14 mouse cellular contexts compared by ENCODE assay signal in the genomic region with DNA sequence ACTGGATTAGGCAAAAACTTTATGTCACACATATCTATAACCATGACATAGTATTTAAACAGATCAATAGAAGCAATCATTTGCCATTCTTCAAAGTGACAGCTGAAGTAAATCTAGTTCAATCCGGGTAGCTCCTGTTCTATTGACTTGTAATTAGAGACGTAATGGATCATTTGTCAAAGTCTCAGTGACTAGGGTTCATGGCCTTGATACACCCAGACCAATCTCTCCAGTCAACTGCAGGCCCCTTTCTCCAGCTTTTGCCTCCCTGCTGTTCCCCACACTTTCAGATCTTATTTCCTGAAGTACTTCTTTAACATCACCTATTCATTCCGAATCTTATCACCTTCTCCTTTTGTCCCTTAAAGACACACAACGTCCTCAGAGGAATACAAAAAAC.
"Had no signal": no experiment of that assay in that cellular context is flagged by ENCODE, and none has a peak within 500 bp of the region (broad histone marks: within the 10 kb centered on the region; RNA-seq: fewer than 3 reads in every experiment).

No protein-coding gene starts in this region.

- H3K27me3 ChIP-seq: limb, embryonic 12.5 days; midbrain, embryonic 13.5 days; neural tube, embryonic 13.5 days; stomach, embryonic 15.5 days had no signal

- H3K27ac ChIP-seq: limb, embryonic 12.5 days; liver, embryonic 14.5 days; midbrain, embryonic 13.5 days; neural tube, embryonic 13.5 days; stomach, embryonic 15.5 days had no signal

- H3K4me2 ChIP-seq: limb, embryonic 12.5 days; midbrain, embryonic 13.5 days; neural tube, embryonic 13.5 days; stomach, embryonic 15.5 days had no signal

- H3K9ac ChIP-seq: limb, embryonic 12.5 days; liver, embryonic 14.5 days; midbrain, embryonic 13.5 days; neural tube, embryonic 13.5 days; stomach, embryonic 15.5 days had no signal

- H3K4me3 ChIP-seq: limb, embryonic 12.5 days; midbrain, embryonic 13.5 days; neural tube, embryonic 13.5 days; stomach, embryonic 15.5 days had no signal

- H3K9me3 ChIP-seq: limb, embryonic 12.5 days; midbrain, embryonic 13.5 days; neural tube, embryonic 13.5 days; stomach, embryonic 15.5 days had no signal

- H3K4me1 ChIP-seq: stomach, embryonic 15.5 days had no signal

- DNase-seq: kidney, adult 8-10 months; kidney, postnatal 36 days; layer of hippocampus, adult 9-11 months; layer of hippocampus, postnatal 36 days; liver; lung, adult 18-20 months; right cerebral cortex, postnatal 14 days; thymus, adult 2 months; thymus, postnatal 25 days had no signal

- H3K36me3 ChIP-seq: limb, embryonic 12.5 days; midbrain, embryonic 13.5 days; neural tube, embryonic 13.5 days; stomach, embryonic 15.5 days had no signal

- ATAC-seq: midbrain, embryonic 13.5 days had no signal
